Mouse (Mus musculus): ENCODE data around the gene Trpc2.

Trpc2 gene

DNA sequence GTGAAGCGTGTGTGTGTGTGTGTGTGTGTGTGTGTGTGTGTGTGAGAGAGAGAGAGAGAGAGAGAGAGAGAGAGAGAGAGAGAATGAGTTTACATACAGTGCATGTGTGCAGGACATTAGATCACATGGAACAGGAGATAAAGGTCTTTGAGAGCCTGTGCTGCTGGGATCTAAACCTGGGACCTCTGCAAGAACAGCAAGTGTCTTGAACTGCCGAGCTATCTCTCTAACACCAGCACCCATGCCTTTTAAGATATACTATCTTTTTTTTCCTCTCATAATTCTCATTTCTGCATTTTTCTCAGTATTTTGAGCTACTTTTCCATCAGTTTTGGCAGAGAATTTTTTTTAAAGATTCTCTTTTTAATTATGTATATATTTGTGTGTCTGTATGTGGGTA, 20.6 kb downstream of the Trpc2 start:
- no peak for DNase-seq

DNA sequence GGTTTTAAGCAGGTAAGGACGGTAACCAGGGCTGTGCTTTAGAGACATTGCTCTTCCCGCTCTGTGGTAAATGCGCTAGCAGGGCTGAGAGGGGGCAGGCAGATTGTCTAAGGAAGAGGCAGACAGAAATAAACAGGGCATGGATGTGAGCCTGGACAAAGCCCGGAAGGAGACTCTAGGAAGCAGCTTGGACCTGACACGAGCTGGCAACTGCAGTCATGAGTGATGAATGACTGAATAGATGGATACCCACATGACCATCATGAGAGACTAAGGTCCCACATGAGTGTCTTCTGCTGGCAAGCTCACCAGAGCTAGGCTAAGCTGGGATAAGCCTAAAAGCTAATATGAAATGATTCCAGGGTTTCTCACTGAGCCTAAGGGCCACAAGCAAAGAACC, 21.2 kb downstream of the Trpc2 start:
- peak; percentile 60 for DNase-seq

DNA sequence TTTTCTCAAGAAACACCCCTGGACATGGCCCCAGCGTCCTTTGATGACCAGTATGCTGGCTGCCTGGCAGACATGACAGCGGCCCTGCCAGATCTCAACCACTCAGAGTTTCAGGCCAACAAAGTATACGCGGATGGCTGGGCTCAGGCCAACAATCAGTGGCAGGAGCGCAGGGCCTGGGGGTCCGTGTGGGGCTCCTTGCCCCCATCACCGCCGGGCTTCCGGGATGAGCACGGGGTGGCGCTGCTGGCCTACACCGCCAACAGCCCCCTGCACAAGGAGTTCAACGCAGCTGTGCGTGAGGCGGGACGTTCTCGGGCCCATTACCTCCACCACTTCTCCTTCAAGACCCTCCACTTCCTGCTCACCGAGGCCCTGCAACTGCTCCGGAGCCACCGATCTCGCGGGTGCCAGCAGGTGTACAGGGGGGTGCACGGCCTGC, 23.8 kb downstream of the Trpc2 start:
- DNase-seq: no peak

DNA sequence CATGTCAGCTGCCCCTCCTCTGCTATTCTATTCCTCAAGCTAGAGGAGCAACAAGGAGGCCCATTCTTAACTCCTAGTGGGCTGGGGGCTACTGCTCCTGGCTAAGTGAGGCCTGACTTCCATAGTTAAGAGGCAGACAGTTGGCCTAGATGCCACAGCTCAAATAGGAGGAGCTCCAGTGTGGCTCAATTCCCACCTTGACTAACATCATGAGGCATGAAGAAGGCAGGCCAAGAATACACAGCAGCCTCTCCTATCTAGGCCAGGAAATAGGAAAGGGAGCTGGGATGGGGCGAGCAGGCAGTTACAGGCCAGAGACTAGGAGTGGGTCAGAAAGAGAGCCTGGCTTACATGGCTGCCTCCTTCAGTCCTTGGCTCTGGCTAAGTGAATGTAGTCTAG, 25.3 kb downstream of the Trpc2 start:
- DNase-seq: no peak

DNA sequence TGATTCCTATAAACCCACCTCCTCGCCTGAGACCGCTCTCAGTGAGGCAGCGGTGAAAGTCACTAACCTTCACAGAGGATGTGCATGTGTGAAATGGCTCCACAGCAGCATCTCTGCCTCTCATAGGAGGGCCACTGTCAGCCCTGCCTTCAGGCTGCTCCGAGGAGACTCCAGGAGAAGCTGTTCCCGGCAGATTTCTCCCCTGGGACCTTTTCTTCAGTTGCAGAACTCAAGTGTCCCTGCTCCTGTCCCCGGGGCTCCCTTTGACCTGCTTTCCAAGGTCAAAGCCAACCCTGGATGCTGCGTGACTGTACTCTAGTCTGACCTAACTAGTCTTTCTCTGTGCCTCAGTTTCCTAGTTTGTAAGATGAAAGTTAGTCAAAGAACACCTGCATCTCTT, 26.3 kb downstream of the Trpc2 start, which contains the start of gene Art5:
Art5 (minus strand) TSS at position 319 of the 400 bp plus-strand sequence.
- DNase-seq: no peak

DNA sequence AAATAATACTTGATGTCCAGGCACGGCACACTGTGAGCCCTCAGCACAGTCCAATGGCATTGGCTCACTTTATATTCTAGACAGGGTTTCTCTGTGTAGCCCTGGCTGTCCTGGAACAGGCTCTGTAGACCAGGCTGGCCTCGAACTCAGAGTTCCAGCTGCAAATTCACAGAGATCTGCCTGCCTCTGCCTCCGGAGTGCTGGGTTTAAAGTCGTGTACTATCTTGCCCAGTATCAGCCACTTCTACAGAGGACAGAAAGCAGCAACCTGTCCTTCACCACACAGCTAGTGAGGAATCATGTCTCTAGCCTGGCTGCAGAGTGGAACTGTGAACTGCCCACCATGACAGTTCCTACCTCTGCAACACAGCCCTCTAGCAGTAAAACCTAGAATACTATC, 26.8 kb downstream of the Trpc2 start:
- DNase-seq: no peak

DNA sequence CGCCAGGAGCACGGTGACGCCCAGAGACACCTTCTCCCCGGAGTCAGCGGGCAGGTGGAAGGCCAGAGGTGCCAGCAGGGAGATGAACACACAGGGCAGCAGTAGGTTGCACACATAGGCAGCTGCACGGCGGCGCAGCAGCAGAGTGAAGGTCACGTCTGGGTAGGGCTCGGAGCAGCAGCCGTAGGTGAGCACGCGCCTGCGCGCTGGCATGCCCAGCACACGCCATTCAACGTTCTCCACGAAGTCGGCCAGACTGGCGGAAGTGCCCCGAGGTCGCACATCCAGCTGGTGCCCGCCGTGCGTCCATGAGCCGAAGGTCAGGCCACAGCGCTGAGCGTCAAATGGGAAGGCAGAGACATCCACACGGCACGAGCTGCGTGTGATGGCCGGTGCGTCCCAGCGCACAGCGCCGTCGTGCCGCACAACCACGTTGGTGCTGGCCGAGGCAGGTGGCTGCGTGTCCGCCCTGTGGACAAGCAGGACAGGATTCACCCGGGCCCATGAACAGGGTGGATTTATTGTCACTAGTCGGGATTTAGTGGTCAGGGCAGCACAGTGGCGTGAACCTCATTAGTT, 30.3 kb downstream of the Trpc2 start:
- DNase-seq: no peak

DNA sequence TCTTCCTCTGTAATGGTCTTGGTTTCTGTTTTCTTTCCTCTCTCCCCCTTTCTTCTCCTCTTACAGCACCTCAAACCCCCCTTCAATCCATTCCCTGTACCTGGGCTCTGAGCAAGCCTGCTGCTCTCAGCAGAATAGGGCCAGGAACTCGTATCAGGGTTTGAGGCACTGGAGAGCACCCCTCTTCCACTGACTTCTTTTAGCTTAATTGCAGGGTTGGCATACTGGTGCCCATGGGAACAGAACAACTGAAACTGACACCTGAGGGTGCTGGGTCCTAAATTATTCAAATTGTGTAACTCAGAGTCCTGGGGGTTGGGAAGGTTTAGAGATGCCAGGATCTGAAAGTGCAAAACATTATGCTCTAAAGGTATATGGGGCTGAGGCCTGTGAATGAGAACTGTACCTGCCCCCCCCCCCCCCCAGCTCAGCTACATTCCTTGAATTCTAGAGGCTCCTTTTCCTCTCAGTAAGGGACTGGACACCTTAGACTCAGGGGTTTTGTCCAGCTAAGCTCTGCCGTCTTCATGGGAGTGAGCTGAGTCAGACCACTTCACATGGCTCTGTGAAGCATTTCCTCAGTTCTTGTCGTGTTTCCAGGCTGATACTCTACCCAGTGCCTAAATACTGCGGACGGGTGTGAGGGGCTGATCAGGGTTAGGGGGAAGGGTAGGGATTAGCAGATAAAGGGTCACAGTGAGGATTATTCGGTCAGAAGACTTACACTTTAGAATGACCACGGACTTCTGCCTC, 33.8 kb downstream of the Trpc2 start, which contains the start of gene Chrna10:
Chrna10 (minus strand) TSS at position 250 of the 753 bp plus-strand sequence.
- no peak for DNase-seq

DNA sequence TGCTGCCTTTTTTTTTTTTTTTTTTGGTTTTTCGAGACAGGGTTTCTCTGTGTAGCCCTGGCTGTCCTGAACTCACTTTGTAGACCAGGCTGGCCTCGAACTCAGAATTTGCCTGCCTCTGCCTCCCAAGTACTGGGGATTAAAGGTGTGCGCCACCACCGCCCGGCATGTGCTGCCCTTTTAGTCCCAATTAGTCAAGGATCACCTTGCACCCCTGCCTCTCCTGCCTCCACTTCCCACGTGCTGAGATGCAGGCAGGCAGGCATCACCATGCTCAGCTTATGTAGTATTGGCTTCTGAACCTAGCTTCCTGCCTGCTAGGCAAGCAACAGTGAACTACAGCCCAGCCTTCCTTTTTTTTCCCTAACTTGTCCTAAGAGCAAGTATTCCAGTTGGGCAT, 34.5 kb downstream of the Trpc2 start:
- DNase-seq: no peak

DNA sequence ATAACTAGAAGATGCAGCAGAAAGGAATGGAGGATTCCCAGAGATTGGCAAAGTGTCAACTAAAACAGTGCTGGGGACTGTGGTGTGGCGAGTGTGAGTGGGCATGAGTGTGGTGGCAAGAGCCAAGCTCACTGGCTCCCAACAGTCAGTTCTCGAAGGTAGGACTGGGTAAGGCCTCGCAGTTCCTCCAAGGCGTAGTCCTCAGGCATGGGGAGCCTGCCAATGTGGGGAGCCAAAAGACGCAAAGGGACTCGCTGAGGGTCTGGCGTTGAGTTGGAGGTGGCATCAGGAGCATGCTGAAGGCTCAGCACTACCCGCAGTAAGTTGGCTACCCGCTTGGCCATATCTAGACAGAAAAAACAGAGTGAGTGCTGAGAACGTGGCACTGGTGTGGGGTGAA, 37.4 kb downstream of the Trpc2 start:
- DNase-seq: no peak

DNA sequence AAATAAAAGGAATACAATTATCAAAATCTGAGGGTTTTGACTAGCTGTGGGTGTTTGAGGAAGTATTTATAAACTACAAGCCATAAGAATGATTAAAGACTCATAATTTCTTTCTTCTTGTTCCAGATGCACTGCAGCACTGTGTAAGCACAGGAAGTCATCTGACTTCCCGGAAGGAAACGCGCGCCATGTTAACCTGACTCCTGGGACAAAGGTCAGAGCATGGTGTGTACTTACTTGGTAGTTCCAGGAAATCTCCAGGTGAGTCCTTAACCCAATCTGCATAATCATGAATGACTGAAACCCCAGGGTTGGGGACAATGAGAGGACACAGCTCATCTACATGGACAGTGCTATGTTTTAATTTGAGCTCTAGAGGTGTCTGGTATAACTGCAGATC, 49.5 kb downstream of the Trpc2 start:
- no peak for DNase-seq

DNA sequence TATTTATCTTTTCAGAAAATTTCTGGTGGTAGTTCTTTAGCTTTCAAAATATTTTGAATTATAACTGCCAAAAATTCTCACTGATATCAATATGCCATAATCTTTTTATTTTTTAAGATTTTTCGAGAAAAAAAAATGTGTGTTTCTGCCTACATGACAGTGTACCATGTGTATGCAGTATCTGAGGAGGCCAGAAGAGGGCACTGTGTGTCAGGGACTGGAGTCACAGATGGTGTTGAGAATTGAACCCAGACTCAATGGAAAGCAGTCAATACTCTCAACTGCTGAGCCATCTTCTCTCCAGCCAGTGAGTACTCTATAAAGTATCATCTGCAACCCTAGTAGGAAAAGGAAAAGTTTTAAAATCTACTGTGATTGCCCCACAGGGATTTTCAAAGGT, 54.5 kb downstream of the Trpc2 start:
- DNase-seq: peak; percentile 13

DNA sequence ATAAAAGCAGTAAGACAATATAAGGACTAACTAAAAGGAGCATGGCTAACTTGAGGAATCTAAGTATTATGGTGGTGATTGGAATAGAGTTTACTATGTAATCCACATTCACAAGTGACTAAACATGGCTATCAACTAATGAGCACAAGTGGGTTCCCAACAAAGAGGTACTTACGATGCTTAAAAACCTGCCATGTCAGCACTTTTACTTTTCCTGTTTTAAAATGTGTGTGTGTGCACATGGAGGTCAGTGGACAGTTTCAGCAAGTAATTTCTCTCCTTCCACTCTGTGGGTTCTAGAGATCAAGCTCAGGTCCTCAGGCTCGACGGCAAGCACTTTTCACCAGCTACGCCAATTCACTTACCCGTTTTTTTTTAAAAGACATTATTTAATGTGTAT, 55.0 kb downstream of the Trpc2 start:
- no peak for DNase-seq
